In the genomic region with DNA sequence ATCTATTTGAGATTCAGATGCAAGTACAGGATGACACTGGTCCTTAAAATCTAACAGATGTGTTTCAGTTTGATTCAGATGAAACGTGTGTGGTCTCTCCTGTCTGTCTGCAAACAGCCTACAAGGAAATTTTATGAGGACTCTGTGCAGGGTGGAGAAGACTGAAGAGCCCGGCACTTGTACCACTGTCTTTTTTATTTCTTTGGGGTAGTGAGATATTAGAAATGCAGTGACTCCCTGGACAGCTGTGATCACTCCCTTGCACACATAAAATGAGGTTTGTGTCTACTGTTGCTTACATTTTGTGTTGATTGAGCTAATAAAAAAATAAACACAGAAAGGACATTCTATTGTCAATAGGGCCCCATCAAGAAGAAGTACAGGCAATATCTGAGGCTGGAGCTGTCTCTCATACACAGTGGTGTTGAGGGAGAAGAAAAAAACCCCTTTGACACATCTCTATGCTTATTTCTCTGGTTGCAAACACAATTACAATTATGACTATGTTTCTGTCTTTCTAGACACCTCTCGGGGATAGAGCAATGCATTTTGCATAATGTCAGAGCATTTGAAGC, we compare ENCODE assay signal across 25 mouse cellular contexts. TPM values are rescaled to one million over a fixed set of nuclear protein-coding genes. Genes with fewer than 3 reads are reported as not detected.
"Had no signal": no experiment of that assay in that cellular context is flagged by ENCODE, and none has a peak within 500 bp of the region (broad histone marks: within the 10 kb centered on the region; RNA-seq: fewer than 3 reads in every experiment).

No protein-coding gene starts in this region.

- H3K4me3 ChIP-seq: gastrocnemius, adult 2 months; heart, embryonic 13.5 days; heart, embryonic 15.5 days; hindbrain, embryonic 10.5 days; hindbrain, embryonic 12.5 days; intestine, embryonic 15.5 days; layer of hippocampus, adult 2 months; left cerebral cortex, adult 2 months; limb, embryonic 10.5 days; limb, embryonic 12.5 days had no signal

- H3K4me2 ChIP-seq: heart, embryonic 11.5 days; heart, embryonic 13.5 days; heart, embryonic 15.5 days; hindbrain, embryonic 12.5 days; hindbrain, embryonic 14.5 days; intestine, embryonic 15.5 days; limb, embryonic 12.5 days had no signal

- ATAC-seq: hindbrain, embryonic 16.5 days; inflammation-experienced regulatory T-cells, adult 6 months; intestine, embryonic 15.5 days; intestine, postnatal 0 days had no signal

- H3K27me3 ChIP-seq: heart, embryonic 13.5 days; heart, embryonic 15.5 days; hindbrain, embryonic 12.5 days; intestine, embryonic 15.5 days; limb, embryonic 12.5 days had no signal

- H3K9ac ChIP-seq: heart, embryonic 13.5 days; heart, embryonic 15.5 days; hindbrain, embryonic 12.5 days; hindbrain, embryonic 14.5 days; intestine, embryonic 15.5 days; limb, embryonic 12.5 days had no signal

- H3K9me3 ChIP-seq: heart, embryonic 13.5 days; heart, embryonic 15.5 days; hindbrain, embryonic 10.5 days; hindbrain, embryonic 12.5 days; intestine, embryonic 15.5 days; limb, embryonic 10.5 days; limb, embryonic 12.5 days had no signal

- DNase-seq: gastrocnemius, adult 2 months; gastrocnemius, postnatal 10 days; gastrocnemius, postnatal 25 days; heart, postnatal 14 days; heart, postnatal 36 days; kidney, adult 18-20 months; kidney, adult 8-10 months; kidney, postnatal 10 days; kidney, postnatal 25 days; kidney, postnatal 4 days; liver had no signal

- H3K4me1 ChIP-seq: heart, embryonic 15.5 days; hindbrain, embryonic 10.5 days; hindbrain, embryonic 12.5 days; intestine, embryonic 15.5 days; limb, embryonic 10.5 days; limb, embryonic 12.5 days had no signal

- H3K27ac ChIP-seq: gastrocnemius, adult 2 months; heart, embryonic 13.5 days; heart, embryonic 15.5 days; hindbrain, embryonic 10.5 days; hindbrain, embryonic 12.5 days; hindbrain, embryonic 14.5 days; intestine, embryonic 15.5 days; layer of hippocampus, adult 2 months; left cerebral cortex, adult 2 months; limb, embryonic 10.5 days; limb, embryonic 12.5 days had no signal

- H3K36me3 ChIP-seq: heart, embryonic 13.5 days; heart, embryonic 15.5 days; hindbrain, embryonic 10.5 days; hindbrain, embryonic 12.5 days; intestine, embryonic 15.5 days; limb, embryonic 10.5 days; limb, embryonic 12.5 days had no signal

RNA-seq across cellular contexts. Expression of gene Pcsk5, which starts 29.0 kb away (rescaled TPM):
- polyA plus RNA-seq: inflammation-experienced regulatory T-cells, adult 6 months had no signal
